ENCODE assay signal across 13 mouse cellular contexts in genomic region chr13:105443339-105443738, GRCm38 (mm10). TPM values are rescaled to one million over a fixed set of nuclear protein-coding genes. Genes with fewer than 3 reads are reported as not detected.
DNase-seq lines count a peak whose midpoint lies in the region; ATAC-seq and TF ChIP-seq lines count a peak whose summit lies in the region.
"Had no signal": no experiment of that assay in that cellular context is flagged by ENCODE, and none has a peak within 500 bp of the region (broad histone marks: within the 10 kb centered on the region; RNA-seq: fewer than 3 reads in every experiment).

Htr1a (plus strand) TSS chr13:105443639.

- H3K36me3 ChIP-seq in stomach, embryonic 15.5 days: no peaks in the 10 kb centered on the region
- no peaks in the 10 kb centered on the region for H3K36me3 ChIP-seq in stomach, postnatal 0 days (ENCODE audit: control insufficient read depth, insufficient read depth, low read length)
- no peaks in the 10 kb centered on the region for H3K36me3 ChIP-seq in forebrain, embryonic 15.5 days

- peaks cover 35% of the 10 kb centered on the region for H3K27me3 ChIP-seq in stomach, embryonic 15.5 days (replicated peaks)
- peaks cover 6% of the 10 kb centered on the region; the same call in 1 of the 2 replicates for H3K27me3 ChIP-seq in stomach, postnatal 0 days (ENCODE audit: control insufficient read depth, insufficient read depth, low read length)
- H3K27me3 ChIP-seq in forebrain, embryonic 15.5 days: peaks cover 35% of the 10 kb centered on the region

- no peak for TF ChIP-seq POLR2A in lung, adult 2 months (IDR thresholded peaks at IDR 0.05; ENCODE audit: borderline replicate concordance, extremely low read depth, low read depth, low read length)

- no peak within 1 kb of the TSS for H3K9ac ChIP-seq in stomach, embryonic 15.5 days
- H3K9ac ChIP-seq in stomach, postnatal 0 days (ENCODE audit: low read length): no peak within 1 kb of the TSS
- H3K9ac ChIP-seq in forebrain, embryonic 15.5 days (replicated peaks): peak within 1 kb of the TSS; percentile 45

- intact Hi-C loops in left cerebral cortex, postnatal 36 days (cut with DNase I): loop anchor here (2.0 to 5.0 kb wide), 3 partner anchors 839 to 1474 kb away; no protein-coding TSS in a partner anchor
- intact Hi-C loops in gastrocnemius, postnatal 14 days (cut with DNase I; ENCODE audit: low total_unique reads): no loop called here

- TF ChIP-seq CTCF in stomach, postnatal 0 days (IDR thresholded peaks at IDR 0.05; ENCODE audit: low read depth): no peak
- no peak for TF ChIP-seq CTCF in lung, adult 2 months (IDR thresholded peaks at IDR 0.05; ENCODE audit: insufficient read depth, low read length)

- no peak within 1 kb of the TSS for H3K27ac ChIP-seq in stomach, embryonic 15.5 days
- no peak within 1 kb of the TSS for H3K27ac ChIP-seq in stomach, postnatal 0 days (replicated peaks)
- H3K27ac ChIP-seq in forebrain, embryonic 15.5 days (replicated peaks): no peak within 1 kb of the TSS
- H3K27ac ChIP-seq: macrophage had no signal

- no peak for ATAC-seq in stomach, embryonic 15.5 days (ENCODE audit: insufficient read depth, low FRiP score, low read depth)
- no peak for ATAC-seq in stomach, postnatal 0 days (ENCODE audit: low FRiP score, low TSS enrichment)
- no peak for ATAC-seq in forebrain, embryonic 15.5 days (replicated peaks)

- peak within 1 kb of the TSS; percentile 19; the same call in 1 of the 2 replicates for H3K4me2 ChIP-seq in stomach, embryonic 15.5 days
- H3K4me2 ChIP-seq in stomach, postnatal 0 days (replicated peaks; ENCODE audit: low read depth): no peak within 1 kb of the TSS
- H3K4me2 ChIP-seq in forebrain, embryonic 15.5 days (replicated peaks): peak within 1 kb of the TSS; percentile 83

- 6% methylated on average over 8 of the region's 8 CpGs for WGBS in stomach, embryonic 15.5 days
- 8% methylated on average over 8 of the region's 8 CpGs for WGBS in stomach, postnatal 0 days
- WGBS in forebrain, embryonic 15.5 days: 7% methylated on average over 8 of the region's 8 CpGs
- WGBS in lung, adult 2 months: 10% methylated on average over 8 of the region's 8 CpGs

- TF ChIP-seq EP300 in stomach, postnatal 0 days (optimal IDR thresholded peaks at IDR 0.05): no peak

- no peak within 1 kb of the TSS for H3K4me3 ChIP-seq in stomach, embryonic 15.5 days (replicated peaks)
- H3K4me3 ChIP-seq in stomach, postnatal 0 days (ENCODE audit: low read depth, low read length): no peak within 1 kb of the TSS
- peak within 1 kb of the TSS; percentile 44 for H3K4me3 ChIP-seq in forebrain, embryonic 15.5 days
- H3K4me3 ChIP-seq in lung, adult 2 months (replicated peaks; ENCODE audit: extremely low read depth, low read depth, low read length): no peak within 1 kb of the TSS

- DNase-seq in stomach, postnatal 0 days (ENCODE audit: low spot score): no peak
- peak; percentile 15 to 17 for DNase-seq in left cerebral cortex, postnatal 36 days (ENCODE audit: low spot score in 2 of 2)
- no peak for DNase-seq in kidney, adult 9 months
- no peak for DNase-seq in gastrocnemius, postnatal 14 days
- no peak for DNase-seq in lung, adult 2 months
- DNase-seq in adrenal gland, postnatal 14 days: no peak

- H3K4me1 ChIP-seq in stomach, embryonic 15.5 days: no peaks in the 10 kb centered on the region
- H3K4me1 ChIP-seq in stomach, postnatal 0 days (replicated peaks; ENCODE audit: control insufficient read depth, insufficient read depth): no peaks in the 10 kb centered on the region
- peaks cover 26% of the 10 kb centered on the region for H3K4me1 ChIP-seq in forebrain, embryonic 15.5 days
- H3K4me1 ChIP-seq in lung, adult 2 months (ENCODE audit: control insufficient read depth, insufficient read depth, low read length): no peaks in the 10 kb centered on the region

- H3K9me3 ChIP-seq in stomach, embryonic 15.5 days: no peaks in the 10 kb centered on the region
- no peaks in the 10 kb centered on the region for H3K9me3 ChIP-seq in stomach, postnatal 0 days (ENCODE audit: control insufficient read depth, low read length)
- H3K9me3 ChIP-seq in forebrain, embryonic 15.5 days: no peaks in the 10 kb centered on the region

RNA-seq across cellular contexts. Expression of gene Htr1a, which starts in this region (rescaled TPM):
- 0.05 and 0.10 TPM in 2 replicates for polyA plus RNA-seq in stomach, embryonic 15.5 days (2015; fragmentation: Nextera tagmentation; extraction: Ambion mirVana)
- not detected in 2 replicates for polyA plus RNA-seq in stomach, postnatal 0 days (2015; fragmentation: Nextera tagmentation; extraction: Ambion mirVana)
- polyA plus RNA-seq in forebrain, embryonic 15.5 days (2015; fragmentation: Nextera tagmentation; extraction: Ambion mirVana): 1.0 and 1.3 TPM in 2 replicates
- 10 to 100 TPM; 12.7 to 15.2 TPM for total RNA-seq in left cerebral cortex, postnatal 36 days (2021)
- not detected for total RNA-seq in gastrocnemius, postnatal 14 days (2021)
- not detected in 2 replicates for polyA plus RNA-seq in lung, adult 2 months (2012; rRNA removed)
- not detected in 2 replicates for total RNA-seq in adrenal gland, postnatal 14 days (2021)
- total RNA-seq: gastrocnemius, adult 8-10 months; hematopoietic stem cell, adult 5-6 weeks; MEL had no signal
- polyA plus RNA-seq: limb, embryonic 11.5 days; macrophage had no signal

Comparison
In these comparisons a context has a peak if more than half of its experiments do, and no peak if none do; other contexts are left out.
1. RNA of gene Htr1a (total RNA-seq): 12.7 to 15.2 TPM in left cerebral cortex, postnatal 36 days; not detected in gastrocnemius, postnatal 14 days and not detected in adrenal gland, postnatal 14 days; every median in the first group is over 10 times any median in the second.
2. DNase-seq: peak in left cerebral cortex, postnatal 36 days (2 of 2); none in stomach, postnatal 0 days (single experiment), kidney, adult 9 months (single experiment), gastrocnemius, postnatal 14 days (single experiment), lung, adult 2 months (single experiment) and adrenal gland, postnatal 14 days (single experiment).